Mouse (Mus musculus) stomach, embryonic 15.5 days (tissue): ENCODE measurements around the gene Nuak1. TPM values are rescaled to one million over a fixed set of nuclear protein-coding genes. Genes with fewer than 3 reads are reported as not detected.

Source experiments
- ATAC-seq: fragments of 200-750 bp; cut with Nextera tagmentation; 2 replicates; pipeline ENCODE4 v1.8.0; 2017; ENCODE audit warnings: low read depth, moderate number of reproducible peaks, moderate TSS enrichment; ENCODE audit not compliant: insufficient read depth, low FRiP score
- H3K27ac ChIP-seq: fragments of 300-500 bp; sonication (generic); 2 replicates; pipeline ENCODE4 v1.5.1; 2015; ENCODE audit warnings: mild to moderate bottlenecking, inconsistent platforms
- H3K27me3 ChIP-seq: fragments of 300-500 bp; sonication (generic); replicated peaks from 2 replicates; pipeline ENCODE4 v1.6.1; 2015; ENCODE audit warnings: inconsistent platforms
- H3K36me3 ChIP-seq: fragments of 300-500 bp; sonication (generic); 2 replicates; pipeline ENCODE4 v1.6.1; 2015; ENCODE audit warnings: inconsistent platforms
- H3K4me1 ChIP-seq: fragments of 300-500 bp; sonication (generic); 2 replicates; pipeline ENCODE4 v1.6.1; 2015; ENCODE audit warnings: inconsistent platforms
- H3K4me2 ChIP-seq: fragments of 300-500 bp; sonication (generic); 2 replicates; pipeline ENCODE4 v1.6.1; 2015; ENCODE audit warnings: mild to moderate bottlenecking, inconsistent platforms
- H3K4me3 ChIP-seq: fragments of 300-500 bp; sonication (generic); replicated peaks from 2 replicates; pipeline ENCODE4 v1.5.1; 2015; ENCODE audit warnings: inconsistent platforms
- H3K9ac ChIP-seq: fragments of 300-500 bp; sonication (generic); 2 replicates; pipeline ENCODE4 v1.6.1; 2015; ENCODE audit warnings: inconsistent platforms
- H3K9me3 ChIP-seq: fragments of 300-500 bp; sonication (generic); 2 replicates; pipeline ENCODE4 v1.6.1; 2016; ENCODE audit warnings: inconsistent platforms
- WGBS: fragments of 180-500 bp; shearing (Covaris S2); methylation state at CpG from one replicate; pipeline ENCODE4 v1.1.7; 2015; 5-methylcytosine and 5-hydroxymethylcytosine counted together
- polyA plus RNA-seq: library from polyadenylated mRNA; unstranded; fragments of >200 nt; fragmentation: Nextera tagmentation; extraction: Ambion mirVana; gene quantifications from 2 replicates; pipeline ENCODE4 v1.2.1, GENCODE M21; 2015

Nuak1 gene
- polyA plus RNA-seq, 1 experiment from 2014 or later, result 1.2 TPM

GRCm38 (mm10) chr10:84400037-84400681, 40.2 kb downstream of the Nuak1 start:
- Histone ChIP-seq H3K36me3 (no peaks in the 10 kb centered on the region), H3K4me3 (no peak overlapping the region), H3K9ac (no peak overlapping the region), H3K4me2 (no peak overlapping the region), H3K9me3 (no peaks in the 10 kb centered on the region), H3K4me1 (peaks cover 20% of the 10 kb centered on the region; the same call in 1 of the 2 replicates), H3K27me3 (no peaks in the 10 kb centered on the region), H3K27ac (no peak overlapping the region)
- no peak for ATAC-seq
- WGBS, result 53% methylated on average over 7 of the region's 7 CpGs

- 74% methylated on average over 4 of the region's 4 CpGs for WGBS
- Histone ChIP-seq H3K9ac (no peak overlapping the region), H3K27me3 (no peaks in the 10 kb centered on the region), H3K36me3 (no peaks in the 10 kb centered on the region), H3K27ac (no peak overlapping the region), H3K4me1 (peaks cover 45% of the 10 kb centered on the region), H3K9me3 (no peaks in the 10 kb centered on the region), H3K4me2 (no peak overlapping the region), H3K4me3 (no peak overlapping the region)
- no peak for ATAC-seq
These were observed 43.1 kb downstream of the Nuak1 start for GRCm38 (mm10) chr10:84397276-84397675.

GRCm38 (mm10) chr10:84395885-84396659, 44.3 kb downstream of the Nuak1 start:
- Histone ChIP-seq H3K27ac (peak overlapping the region; percentile 74), H3K36me3 (no peaks in the 10 kb centered on the region), H3K27me3 (no peaks in the 10 kb centered on the region), H3K4me1 (peaks cover 42% of the 10 kb centered on the region), H3K9ac (no peak overlapping the region), H3K4me3 (no peak overlapping the region), H3K9me3 (no peaks in the 10 kb centered on the region), H3K4me2 (no peak overlapping the region)
- WGBS, result 70% methylated on average over 8 of the region's 8 CpGs
- peak; percentile 68; the same call in 1 of the 2 replicates for ATAC-seq

GRCm38 (mm10) chr10:84395259-84395658, 45.1 kb downstream of the Nuak1 start:
- no peaks in the 10 kb centered on the region for H3K9me3 ChIP-seq
- ATAC-seq, result no peak
- WGBS, result 72% methylated on average over 5 of the region's 5 CpGs
- peaks cover 36% of the 10 kb centered on the region for H3K4me1 ChIP-seq
- no peak overlapping the region for H3K4me2 ChIP-seq
- no peaks in the 10 kb centered on the region for H3K36me3 ChIP-seq
- peak overlapping the region; percentile 50 for H3K27ac ChIP-seq
- no peak overlapping the region for H3K4me3 ChIP-seq
- no peak overlapping the region for H3K9ac ChIP-seq
- no peaks in the 10 kb centered on the region for H3K27me3 ChIP-seq

GRCm38 (mm10) chr10:84393881-84394280, 46.5 kb downstream of the Nuak1 start:
- H3K4me2 ChIP-seq, result no peak overlapping the region
- no peaks in the 10 kb centered on the region for H3K36me3 ChIP-seq
- peaks cover 36% of the 10 kb centered on the region for H3K4me1 ChIP-seq
- H3K4me3 ChIP-seq, result no peak overlapping the region
- 59% methylated on average over 12 of the region's 12 CpGs for WGBS
- H3K9me3 ChIP-seq, result no peaks in the 10 kb centered on the region
- no peak for ATAC-seq
- H3K27me3 ChIP-seq, result no peaks in the 10 kb centered on the region
- no peak overlapping the region for H3K27ac ChIP-seq
- no peak overlapping the region for H3K9ac ChIP-seq

GRCm38 (mm10) chr10:84393405-84393804, 47.0 kb downstream of the Nuak1 start:
- peaks cover 41% of the 10 kb centered on the region for H3K4me1 ChIP-seq
- H3K4me2 ChIP-seq, result no peak overlapping the region
- H3K4me3 ChIP-seq, result no peak overlapping the region
- no peaks in the 10 kb centered on the region for H3K36me3 ChIP-seq
- H3K9ac ChIP-seq, result no peak overlapping the region
- ATAC-seq, result no peak
- no peaks in the 10 kb centered on the region for H3K9me3 ChIP-seq
- no peak overlapping the region for H3K27ac ChIP-seq
- WGBS, result 50% methylated on average over 9 of the region's 9 CpGs
- H3K27me3 ChIP-seq, result no peaks in the 10 kb centered on the region

DNA sequence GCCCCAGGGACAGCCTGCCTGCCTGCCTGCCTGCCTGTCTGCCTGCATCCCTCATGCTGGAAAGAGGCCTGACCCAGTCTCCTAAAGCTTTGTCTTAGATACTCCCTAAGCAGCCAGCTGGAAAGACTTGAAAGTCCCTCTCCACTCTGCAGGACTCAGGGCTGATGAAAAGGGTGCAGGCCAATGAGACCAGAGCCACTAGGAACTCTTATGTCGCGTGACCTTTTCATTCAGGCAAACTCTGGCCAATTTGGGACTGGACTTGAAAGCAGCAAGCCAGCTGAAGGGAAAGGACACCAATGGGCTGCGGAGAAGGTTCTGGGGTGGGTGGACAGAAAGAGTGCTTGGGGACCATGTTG, 47.7 kb downstream of the Nuak1 start:
- no peak overlapping the region for H3K4me3 ChIP-seq
- no peak overlapping the region for H3K9ac ChIP-seq
- no peak overlapping the region for H3K4me2 ChIP-seq
- H3K27me3 ChIP-seq, result no peaks in the 10 kb centered on the region
- H3K27ac ChIP-seq, result peak overlapping the region; percentile 57; the same call in 1 of the 2 replicates
- H3K36me3 ChIP-seq, result no peaks in the 10 kb centered on the region
- ATAC-seq, result no peak
- 80% methylated on average over 3 of the region's 3 CpGs for WGBS
- no peaks in the 10 kb centered on the region for H3K9me3 ChIP-seq
- H3K4me1 ChIP-seq, result peaks cover 46% of the 10 kb centered on the region

- no peaks in the 10 kb centered on the region for H3K36me3 ChIP-seq
- no peaks in the 10 kb centered on the region for H3K27me3 ChIP-seq
- H3K9me3 ChIP-seq, result no peaks in the 10 kb centered on the region
- H3K9ac ChIP-seq, result no peak overlapping the region
- peaks cover 48% of the 10 kb centered on the region for H3K4me1 ChIP-seq
- 24% methylated on average over 14 of the region's 14 CpGs for WGBS
- no peak overlapping the region for H3K4me2 ChIP-seq
- no peak for ATAC-seq
- no peak overlapping the region for H3K4me3 ChIP-seq
- peak overlapping the region; percentile 57; the same call in 1 of the 2 replicates for H3K27ac ChIP-seq
These were observed 48.2 kb downstream of the Nuak1 start for GRCm38 (mm10) chr10:84392027-84392722.

GRCm38 (mm10) chr10:84389707-84390106, 50.7 kb downstream of the Nuak1 start:
- Histone ChIP-seq H3K9ac (no peak overlapping the region), H3K36me3 (no peaks in the 10 kb centered on the region), H3K4me3 (no peak overlapping the region), H3K4me2 (no peak overlapping the region), H3K27ac (no peak overlapping the region), H3K27me3 (no peaks in the 10 kb centered on the region), H3K9me3 (no peaks in the 10 kb centered on the region), H3K4me1 (peaks cover 39% of the 10 kb centered on the region)
- WGBS, result 77% methylated on average over 5 of the region's 5 CpGs
- ATAC-seq, result no peak

DNA sequence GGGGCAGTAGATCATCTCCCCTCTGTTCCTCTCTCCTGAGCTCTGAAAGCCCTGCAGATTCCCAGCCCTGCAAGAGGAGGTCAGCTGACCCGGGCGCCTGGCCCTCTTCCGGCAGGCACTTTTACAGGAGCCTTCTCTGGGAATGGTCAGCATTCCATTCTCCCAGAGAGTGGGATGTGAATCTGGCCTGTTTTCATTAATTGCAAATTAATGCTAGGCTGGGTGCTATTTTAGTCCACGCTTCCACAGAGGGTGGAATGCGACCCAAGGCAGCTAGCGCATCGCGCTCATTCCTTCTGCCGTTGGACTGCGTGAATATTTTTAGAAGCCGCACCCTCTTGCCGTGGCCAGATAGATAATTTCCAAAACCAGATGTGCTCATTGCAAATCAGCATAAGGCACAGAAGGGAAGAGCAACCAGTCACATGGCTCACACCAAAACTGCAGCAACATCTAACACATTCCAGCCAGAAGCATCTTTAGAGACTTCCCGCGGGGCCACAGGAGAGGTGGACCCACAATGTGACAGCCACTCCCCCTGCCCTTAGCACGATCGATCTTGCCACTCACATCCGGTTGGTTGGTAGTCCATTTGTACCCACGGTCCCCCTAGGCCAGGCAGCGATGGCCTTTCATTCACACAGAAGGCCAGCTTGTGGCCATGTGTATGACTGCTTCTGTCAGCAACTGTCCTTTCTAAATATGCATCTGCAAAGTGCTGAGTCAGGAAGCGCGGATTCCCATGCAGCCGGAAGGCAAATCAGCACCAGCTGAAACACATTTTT, 51.8 kb downstream of the Nuak1 start:
- Histone ChIP-seq H3K4me3 (no peak overlapping the region), H3K9ac (no peak overlapping the region), H3K9me3 (no peaks in the 10 kb centered on the region), H3K27ac (peak overlapping the region; percentile 28; the same call in 1 of the 2 replicates), H3K4me2 (peak overlapping the region; percentile 28), H3K36me3 (no peaks in the 10 kb centered on the region), H3K4me1 (peaks cover 31% of the 10 kb centered on the region), H3K27me3 (no peaks in the 10 kb centered on the region)
- 35% methylated on average over 22 of the region's 22 CpGs for WGBS
- no peak; the same call in 1 of the 2 replicates for ATAC-seq

GRCm38 (mm10) chr10:84387338-84387737, 53.1 kb downstream of the Nuak1 start:
- H3K4me3 ChIP-seq, result no peak overlapping the region
- H3K9ac ChIP-seq, result no peak overlapping the region
- no peak overlapping the region for H3K4me2 ChIP-seq
- H3K36me3 ChIP-seq, result no peaks in the 10 kb centered on the region
- 43% methylated on average over 4 of the region's 4 CpGs for WGBS
- no peaks in the 10 kb centered on the region for H3K27me3 ChIP-seq
- no peak for ATAC-seq
- H3K9me3 ChIP-seq, result no peaks in the 10 kb centered on the region
- no peak overlapping the region for H3K27ac ChIP-seq
- peaks cover 28% of the 10 kb centered on the region for H3K4me1 ChIP-seq
